Mouse (Mus musculus) cortical plate, adult 2 months (tissue): Measurements from ENCODE around the gene Dbnl.

Experiments used
- CTCF ChIP-seq: fragments of 200-500 bp; IDR thresholded peaks from 2 replicates; pipeline ENCODE4 v1.5.1; 2011; ENCODE audit warnings: mild to moderate bottlenecking, control low read depth, low read length; ENCODE audit not compliant: insufficient read depth; ENCODE audit errors: extremely low read depth
- POLR2A ChIP-seq: fragments of 200-500 bp; IDR thresholded peaks from 2 replicates; pipeline ENCODE4 v1.6.1; 2011; ENCODE audit warnings: mild to moderate bottlenecking, low read length, control low read depth; ENCODE audit not compliant: insufficient read depth; ENCODE audit errors: extremely low read depth

DNA sequence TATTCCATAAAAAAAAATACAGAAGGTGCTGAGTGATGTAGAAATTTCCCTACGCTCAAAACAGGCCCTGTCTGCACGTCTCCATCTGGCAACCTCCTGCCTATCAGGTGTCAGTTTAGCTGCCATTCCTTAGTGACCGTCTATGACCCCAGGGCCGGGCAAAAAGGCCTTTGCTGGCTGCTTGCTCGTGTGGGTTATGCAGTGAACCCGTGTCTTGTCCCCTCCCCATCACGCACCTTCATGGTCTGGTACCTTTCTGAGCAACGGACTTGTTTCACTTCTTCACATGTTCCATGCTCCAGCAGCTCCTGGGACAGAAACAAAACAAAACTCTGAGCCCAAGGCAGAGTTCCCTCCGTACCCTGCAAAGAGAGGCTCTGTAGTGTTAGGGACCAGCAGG is 46.2 kb downstream of the Dbnl start:
- TF ChIP-seq CTCF (no peak), POLR2A (no peak)
